Mouse (Mus musculus): ENCODE results near the gene Rbfox1. TPM values are rescaled to one million over a fixed set of nuclear protein-coding genes. Genes with fewer than 3 reads are reported as not detected.

Rbfox1 gene
- polyA plus RNA-seq, 1 experiment from 2014 or later, result 276 TPM

DNA sequence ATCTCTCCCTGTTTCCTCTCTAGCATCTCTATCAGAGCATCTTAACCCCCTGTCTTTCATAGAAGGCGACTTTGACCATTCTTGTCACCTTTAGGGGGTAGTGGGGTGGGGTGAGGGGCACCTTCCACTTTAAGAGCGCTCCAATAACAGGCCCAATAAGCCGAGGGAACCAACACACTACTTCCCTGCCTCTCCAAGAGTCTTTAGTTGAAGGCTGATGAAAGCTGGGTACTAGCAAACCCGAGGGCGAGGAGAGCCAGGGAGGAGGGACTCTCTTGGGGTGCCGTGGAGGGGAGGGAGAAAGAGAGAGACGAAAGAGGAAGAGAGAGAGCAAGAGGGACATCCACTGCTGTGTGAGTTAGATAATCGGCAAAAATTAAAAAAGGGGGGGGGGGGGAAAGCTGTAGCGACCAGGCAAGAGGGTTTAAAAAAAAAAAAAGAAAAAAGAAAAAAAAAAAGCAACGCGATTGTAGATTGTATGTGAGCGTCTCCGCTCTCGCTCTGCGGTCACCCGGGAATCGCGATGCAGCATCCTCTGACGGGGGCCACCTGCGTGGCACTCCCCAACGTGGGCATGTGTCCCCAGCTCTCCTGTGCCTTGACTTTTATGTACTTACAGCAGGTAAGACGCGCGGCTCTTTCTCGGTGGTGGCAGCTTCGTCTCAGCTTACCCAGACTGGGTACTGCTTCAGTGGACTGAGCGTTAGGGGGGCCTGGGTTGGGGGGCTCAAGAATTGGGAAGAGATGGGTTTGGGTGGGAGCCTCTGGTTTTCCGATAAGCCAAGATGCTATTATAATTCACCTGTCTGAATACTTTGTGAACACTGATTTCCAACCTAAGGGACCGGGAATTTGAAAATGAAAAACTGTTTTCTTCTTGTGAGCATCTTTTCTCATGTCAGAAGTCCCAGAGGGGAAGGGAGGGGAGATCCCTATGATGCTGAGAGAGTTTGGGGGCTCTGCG is 1154.5 kb downstream of the Rbfox1 start:
- Histone ChIP-seq H3K9ac (ENCODE audit: low read depth, low read length) (peak overlapping the region; percentile 66), H3K4me3 (ENCODE audit: low read length) (peak overlapping the region; percentile 50), H3K9me3 (ENCODE audit: control insufficient read depth, low read length) (no peaks in the 10 kb centered on the region), H3K27me3 (replicated peaks; ENCODE audit: control insufficient read depth, insufficient read depth, low read length) (no peaks in the 10 kb centered on the region), H3K4me1 (ENCODE audit: control insufficient read depth, insufficient read depth, low read depth, low read length) (peaks cover 3% of the 10 kb centered on the region; the same call in 1 of the 2 replicates), H3K36me3 (ENCODE audit: control insufficient read depth, insufficient read depth, low read length) (no peaks in the 10 kb centered on the region), H3K27ac (ENCODE audit: low read depth, low read length) (peak overlapping the region; percentile 77), H3K4me2 (ENCODE audit: low read length) (peak overlapping the region; percentile 57)
- under 1% methylated on average over 29 of the region's 30 CpGs for WGBS
- ATAC-seq, result peak; percentile 52

DNA sequence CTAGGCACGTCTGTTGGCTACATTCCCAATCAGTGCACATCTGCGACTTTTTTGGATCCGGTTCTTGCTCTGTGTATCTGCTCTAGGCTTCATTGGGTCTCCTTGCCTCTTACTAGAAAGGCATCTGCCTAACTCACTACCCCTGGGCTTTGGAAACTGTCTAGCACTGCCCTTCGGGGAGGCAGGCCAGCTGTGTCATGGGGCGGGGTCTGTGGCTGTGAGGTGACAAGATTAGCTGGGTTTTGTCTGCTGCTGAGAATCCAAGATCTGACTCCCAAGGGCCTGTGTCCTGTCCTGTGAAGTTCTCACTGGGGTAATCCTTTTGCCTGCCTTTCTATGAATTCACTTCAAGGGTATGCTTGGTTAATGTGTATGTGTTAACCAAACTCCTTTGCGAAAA is 1155.5 kb downstream of the Rbfox1 start:
- H3K9ac ChIP-seq (ENCODE audit: low read depth, low read length), result peak overlapping the region; percentile 54
- H3K4me1 ChIP-seq (ENCODE audit: control insufficient read depth, insufficient read depth, low read depth, low read length), result peaks cover 9% of the 10 kb centered on the region; the same call in 1 of the 2 replicates
- peak overlapping the region; percentile 64 for H3K27ac ChIP-seq (ENCODE audit: low read depth, low read length)
- H3K9me3 ChIP-seq (ENCODE audit: control insufficient read depth, low read length), result no peaks in the 10 kb centered on the region
- H3K27me3 ChIP-seq (replicated peaks; ENCODE audit: control insufficient read depth, insufficient read depth, low read length), result no peaks in the 10 kb centered on the region
- WGBS, result 24% methylated on average over 6 of the region's 6 CpGs
- peak overlapping the region; percentile 57 for H3K4me2 ChIP-seq (ENCODE audit: low read length)
- peak; percentile 41; the same call in 1 of the 2 replicates for ATAC-seq
- peak overlapping the region; percentile 50 for H3K4me3 ChIP-seq (ENCODE audit: low read length)
- no peaks in the 10 kb centered on the region for H3K36me3 ChIP-seq (ENCODE audit: control insufficient read depth, insufficient read depth, low read length)

DNA sequence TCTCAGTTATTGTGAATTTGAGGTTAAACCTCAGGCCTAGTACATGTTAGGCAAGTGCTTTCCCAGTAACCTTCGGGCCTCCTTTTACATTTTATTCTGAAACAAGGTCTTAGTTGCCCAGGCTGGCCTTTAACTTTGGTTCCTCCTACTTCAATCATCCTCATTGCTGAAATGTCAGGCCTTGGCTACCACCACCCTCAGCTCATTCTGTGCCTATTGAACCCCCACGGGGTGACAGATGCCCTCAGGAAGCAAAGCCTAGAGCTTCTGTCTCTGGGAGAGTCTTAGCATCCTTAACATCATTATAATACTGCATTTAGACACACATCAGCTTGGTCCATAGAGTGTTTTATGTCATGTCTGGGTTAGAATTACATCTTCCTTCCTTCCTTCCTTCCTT is 1162.3 kb downstream of the Rbfox1 start:
- Histone ChIP-seq H3K4me1 (ENCODE audit: control insufficient read depth, insufficient read depth, low read depth, low read length) (peaks cover 26% of the 10 kb centered on the region), H3K36me3 (ENCODE audit: control insufficient read depth, insufficient read depth, low read length) (no peaks in the 10 kb centered on the region), H3K9ac (ENCODE audit: low read depth, low read length) (no peak overlapping the region), H3K4me3 (ENCODE audit: low read length) (no peak overlapping the region), H3K27me3 (replicated peaks; ENCODE audit: control insufficient read depth, insufficient read depth, low read length) (no peaks in the 10 kb centered on the region), H3K9me3 (ENCODE audit: control insufficient read depth, low read length) (no peaks in the 10 kb centered on the region), H3K4me2 (ENCODE audit: low read length) (no peak overlapping the region), H3K27ac (ENCODE audit: low read depth, low read length) (no peak overlapping the region)
- ATAC-seq, result no peak
- 68% methylated on average over 2 of the region's 2 CpGs for WGBS

- H3K4me3 ChIP-seq (ENCODE audit: low read length), result peak overlapping the region; percentile 0; the same call in 1 of the 2 replicates
- WGBS, result 7% methylated on average over 18 of the region's 18 CpGs
- H3K27ac ChIP-seq (ENCODE audit: low read depth, low read length), result peak overlapping the region; percentile 54; the same call in 1 of the 2 replicates
- H3K9ac ChIP-seq (ENCODE audit: low read depth, low read length), result peak overlapping the region; percentile 29; the same call in 1 of the 2 replicates
- H3K4me2 ChIP-seq (ENCODE audit: low read length), result peak overlapping the region; percentile 45
- H3K4me1 ChIP-seq (ENCODE audit: control insufficient read depth, insufficient read depth, low read depth, low read length), result peaks cover 33% of the 10 kb centered on the region
- H3K9me3 ChIP-seq (ENCODE audit: control insufficient read depth, low read length), result no peaks in the 10 kb centered on the region
- H3K27me3 ChIP-seq (replicated peaks; ENCODE audit: control insufficient read depth, insufficient read depth, low read length), result no peaks in the 10 kb centered on the region
- no peaks in the 10 kb centered on the region for H3K36me3 ChIP-seq (ENCODE audit: control insufficient read depth, insufficient read depth, low read length)
- peak; percentile 41; the same call in 1 of the 2 replicates for ATAC-seq
These were observed 1164.2 kb downstream of the Rbfox1 start for GRCm38 (mm10) chr16:7049162-7049971.

DNA sequence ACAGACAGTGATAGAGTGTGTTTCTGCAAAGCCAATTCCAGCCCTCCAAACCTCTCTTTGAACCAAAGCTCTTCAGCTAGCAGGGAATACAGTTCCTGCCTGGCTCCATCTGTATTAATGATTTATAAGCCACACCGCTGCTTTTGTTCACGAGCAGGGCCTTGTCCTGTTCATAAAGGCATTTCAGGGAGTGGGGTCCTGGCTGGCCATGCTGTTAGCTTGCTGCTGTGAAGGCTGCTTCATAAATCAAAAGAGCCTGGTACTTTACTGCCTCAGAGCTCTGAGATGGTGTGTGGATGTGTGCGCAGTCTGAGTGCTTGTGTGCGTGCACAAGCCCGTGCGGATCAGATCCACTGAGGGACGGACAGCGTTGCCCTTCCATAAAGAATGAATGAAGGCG is 1165.8 kb downstream of the Rbfox1 start:
- Histone ChIP-seq H3K4me3 (ENCODE audit: low read length) (no peak overlapping the region), H3K4me2 (ENCODE audit: low read length) (no peak overlapping the region), H3K9ac (ENCODE audit: low read depth, low read length) (0 out of 2 replicates have a peak overlapping the region, but pooled peaks have one; percentile 6), H3K27me3 (replicated peaks; ENCODE audit: control insufficient read depth, insufficient read depth, low read length) (no peaks in the 10 kb centered on the region), H3K27ac (ENCODE audit: low read depth, low read length) (peak overlapping the region; percentile 27; the same call in 1 of the 2 replicates), H3K9me3 (ENCODE audit: control insufficient read depth, low read length) (no peaks in the 10 kb centered on the region), H3K4me1 (ENCODE audit: control insufficient read depth, insufficient read depth, low read depth, low read length) (peaks cover 26% of the 10 kb centered on the region), H3K36me3 (ENCODE audit: control insufficient read depth, insufficient read depth, low read length) (no peaks in the 10 kb centered on the region)
- peak; percentile 12; the same call in 1 of the 2 replicates for ATAC-seq
- WGBS, result 67% methylated on average over 9 of the region's 9 CpGs

DNA sequence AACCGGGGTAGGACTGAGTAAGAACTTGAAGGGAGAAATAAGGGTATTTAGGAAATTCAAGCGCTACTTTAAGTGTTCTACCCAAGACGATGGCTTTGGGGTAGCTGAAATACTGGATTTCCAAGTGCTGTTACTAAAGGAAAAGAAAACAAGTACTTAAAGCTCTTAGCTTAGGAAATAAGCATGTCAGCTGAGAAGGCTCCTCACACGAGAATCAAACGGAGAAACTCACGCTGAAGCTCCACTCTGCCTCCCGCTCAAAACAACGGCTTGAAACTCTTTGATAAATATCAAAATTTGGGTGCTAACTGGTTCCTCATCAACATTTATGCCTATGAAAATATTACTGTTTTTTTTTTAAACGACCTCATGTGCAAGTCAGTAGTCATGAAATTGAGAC is 1166.8 kb downstream of the Rbfox1 start:
- WGBS, result 52% methylated on average over 9 of the region's 9 CpGs
- no peak overlapping the region for H3K9ac ChIP-seq (ENCODE audit: low read depth, low read length)
- H3K36me3 ChIP-seq (ENCODE audit: control insufficient read depth, insufficient read depth, low read length), result no peaks in the 10 kb centered on the region
- ATAC-seq, result no peak
- H3K27ac ChIP-seq (ENCODE audit: low read depth, low read length), result no peak overlapping the region
- peaks cover 26% of the 10 kb centered on the region for H3K4me1 ChIP-seq (ENCODE audit: control insufficient read depth, insufficient read depth, low read depth, low read length)
- H3K9me3 ChIP-seq (ENCODE audit: control insufficient read depth, low read length), result no peaks in the 10 kb centered on the region
- H3K27me3 ChIP-seq (replicated peaks; ENCODE audit: control insufficient read depth, insufficient read depth, low read length), result no peaks in the 10 kb centered on the region
- peak overlapping the region; percentile 32 for H3K4me2 ChIP-seq (ENCODE audit: low read length)
- H3K4me3 ChIP-seq (ENCODE audit: low read length), result no peak overlapping the region

- Histone ChIP-seq H3K4me3 (ENCODE audit: low read length) (no peak overlapping the region), H3K27ac (ENCODE audit: low read depth, low read length) (peak overlapping the region; percentile 29; the same call in 1 of the 2 replicates), H3K9ac (ENCODE audit: low read depth, low read length) (no peak overlapping the region; the same call in 1 of the 2 replicates), H3K9me3 (ENCODE audit: control insufficient read depth, low read length) (no peaks in the 10 kb centered on the region), H3K27me3 (replicated peaks; ENCODE audit: control insufficient read depth, insufficient read depth, low read length) (no peaks in the 10 kb centered on the region), H3K4me1 (ENCODE audit: control insufficient read depth, insufficient read depth, low read depth, low read length) (peaks cover 26% of the 10 kb centered on the region), H3K36me3 (ENCODE audit: control insufficient read depth, insufficient read depth, low read length) (no peaks in the 10 kb centered on the region), H3K4me2 (ENCODE audit: low read length) (peak overlapping the region; percentile 32)
- 12% methylated on average over 9 of the region's 9 CpGs for WGBS
- ATAC-seq, result no peak
These were observed 1167.3 kb downstream of the Rbfox1 start for GRCm38 (mm10) chr16:7052408-7052807.

- peaks cover 4% of the 10 kb centered on the region for H3K4me1 ChIP-seq (ENCODE audit: control insufficient read depth, insufficient read depth, low read depth, low read length)
- no peak overlapping the region for H3K27ac ChIP-seq (ENCODE audit: low read depth, low read length)
- no peaks in the 10 kb centered on the region for H3K9me3 ChIP-seq (ENCODE audit: control insufficient read depth, low read length)
- H3K36me3 ChIP-seq (ENCODE audit: control insufficient read depth, insufficient read depth, low read length), result no peaks in the 10 kb centered on the region
- 86% methylated on average over 3 of the region's 3 CpGs for WGBS
- no peak for ATAC-seq
- no peak overlapping the region for H3K4me2 ChIP-seq (ENCODE audit: low read length)
- H3K4me3 ChIP-seq (ENCODE audit: low read length), result no peak overlapping the region
- no peak overlapping the region for H3K9ac ChIP-seq (ENCODE audit: low read depth, low read length)
- H3K27me3 ChIP-seq (replicated peaks; ENCODE audit: control insufficient read depth, insufficient read depth, low read length), result no peaks in the 10 kb centered on the region
These were observed 1172.6 kb downstream of the Rbfox1 start for GRCm38 (mm10) chr16:7057789-7058188.

Measured in hindbrain, embryonic 16.5 days (tissue).